8 mouse cellular contexts compared by ENCODE assay signal in the genomic region with DNA sequence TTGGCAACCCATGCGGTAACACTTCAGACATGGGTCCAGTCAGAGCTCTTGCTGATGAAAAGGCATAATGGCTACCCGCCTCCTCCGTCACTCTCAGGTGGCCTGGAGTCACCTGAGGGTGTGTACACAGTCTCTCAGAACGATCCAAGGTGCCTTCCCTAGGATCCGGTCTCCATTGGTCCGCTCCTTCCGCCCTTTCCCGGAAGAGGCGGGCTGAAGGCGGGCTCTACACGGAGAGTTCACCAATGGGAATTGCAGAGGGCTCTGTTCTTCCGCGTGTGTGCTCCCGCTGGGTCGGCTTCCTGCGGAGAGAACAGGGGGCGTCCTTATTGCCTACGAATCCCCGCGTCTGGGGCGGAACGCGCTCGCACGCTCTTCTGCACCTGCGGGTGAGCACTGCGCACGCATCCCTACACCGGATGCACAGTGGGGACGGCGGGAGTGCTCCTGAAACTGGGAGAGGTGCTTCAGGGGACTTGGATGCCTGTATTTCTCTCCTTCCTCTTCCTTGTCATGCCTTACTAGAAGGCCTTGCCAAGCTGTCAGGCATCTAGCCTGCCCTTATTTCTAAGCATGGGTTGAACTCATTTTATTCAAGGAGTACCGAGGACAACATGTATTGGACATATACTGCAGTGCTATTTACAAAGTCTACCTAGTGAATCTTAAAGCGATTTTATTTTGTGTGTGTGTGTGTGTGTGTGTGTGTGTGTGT. TPM values are rescaled to one million over a fixed set of nuclear protein-coding genes. Genes with fewer than 3 reads are reported as not detected.
DNase-seq lines count a peak whose midpoint lies in the region; ATAC-seq and TF ChIP-seq lines count a peak whose summit lies in the region.

A gene (plus strand): TSS at position 268 of the 715 bp plus-strand sequence.

- H3K27ac ChIP-seq in forebrain, embryonic 10.5 days = peak within 1 kb of the TSS; percentile 87
- H3K27ac ChIP-seq in heart, embryonic 15.5 days = peak within 1 kb of the TSS; percentile 85
- peak within 1 kb of the TSS; percentile 81 for H3K27ac ChIP-seq in liver, embryonic 14.5 days
- H3K27ac ChIP-seq in neural tube, embryonic 11.5 days (ENCODE audit: low read depth, low read length) = peak within 1 kb of the TSS; percentile 60; the same call in 1 of the 2 replicates
- H3K27ac ChIP-seq in stomach, postnatal 0 days (replicated peaks) = peak within 1 kb of the TSS; percentile 91

- peak within 1 kb of the TSS; percentile 78 for H3K9ac ChIP-seq in heart, embryonic 15.5 days
- H3K9ac ChIP-seq in liver, embryonic 14.5 days (replicated peaks) = peak within 1 kb of the TSS; percentile 78
- peak within 1 kb of the TSS; percentile 79 for H3K9ac ChIP-seq in neural tube, embryonic 11.5 days (ENCODE audit: low read length)
- peak within 1 kb of the TSS; percentile 80 for H3K9ac ChIP-seq in stomach, postnatal 0 days (ENCODE audit: low read length)

- 0 out of 2 replicates have a peak, but pooled peaks have one; percentile 38 for TF ChIP-seq CTCF in liver, embryonic 14.5 days (IDR thresholded peaks at IDR 0.05; ENCODE audit: low read depth)
- TF ChIP-seq CTCF in stomach, postnatal 0 days (IDR thresholded peaks at IDR 0.05; ENCODE audit: low read depth) = peak; percentile 41

- peaks cover 18% of the 10 kb centered on the region for H3K36me3 ChIP-seq in forebrain, embryonic 10.5 days (replicated peaks)
- H3K36me3 ChIP-seq in heart, embryonic 15.5 days = peaks cover 20% of the 10 kb centered on the region
- H3K36me3 ChIP-seq in liver, embryonic 14.5 days (replicated peaks; ENCODE audit: control insufficient read depth, insufficient read depth, low read depth) = peaks cover 5% of the 10 kb centered on the region; the same call in 1 of the 2 replicates
- no peaks in the 10 kb centered on the region for H3K36me3 ChIP-seq in neural tube, embryonic 11.5 days (ENCODE audit: control insufficient read depth, insufficient read depth, low read length)
- H3K36me3 ChIP-seq in stomach, postnatal 0 days (ENCODE audit: control insufficient read depth, insufficient read depth, low read length) = peaks cover 7% of the 10 kb centered on the region

- H3K27me3 ChIP-seq in forebrain, embryonic 10.5 days (ENCODE audit: poor library complexity, severe bottlenecking) = no peaks in the 10 kb centered on the region
- no peaks in the 10 kb centered on the region for H3K27me3 ChIP-seq in heart, embryonic 15.5 days
- H3K27me3 ChIP-seq in liver, embryonic 14.5 days (ENCODE audit: control insufficient read depth, insufficient read depth, low read length) = no peaks in the 10 kb centered on the region
- no peaks in the 10 kb centered on the region for H3K27me3 ChIP-seq in neural tube, embryonic 11.5 days (ENCODE audit: control insufficient read depth, insufficient read depth, low read length)
- H3K27me3 ChIP-seq in stomach, postnatal 0 days (ENCODE audit: control insufficient read depth, insufficient read depth, low read length) = no peaks in the 10 kb centered on the region

- peak within 1 kb of the TSS; percentile 58 for H3K4me2 ChIP-seq in heart, embryonic 15.5 days
- peak within 1 kb of the TSS; percentile 88 for H3K4me2 ChIP-seq in liver, embryonic 14.5 days (ENCODE audit: low read depth)
- peak within 1 kb of the TSS; percentile 70 for H3K4me2 ChIP-seq in neural tube, embryonic 11.5 days (ENCODE audit: low read depth)
- H3K4me2 ChIP-seq in stomach, postnatal 0 days (replicated peaks; ENCODE audit: low read depth) = peak within 1 kb of the TSS; percentile 65

- H3K4me1 ChIP-seq in forebrain, embryonic 10.5 days = peaks cover 14% of the 10 kb centered on the region
- H3K4me1 ChIP-seq in heart, embryonic 15.5 days (replicated peaks) = peaks cover 8% of the 10 kb centered on the region; the same call in 1 of the 2 replicates
- H3K4me1 ChIP-seq in liver, embryonic 14.5 days (replicated peaks; ENCODE audit: control insufficient read depth in 2 of 2, insufficient read depth in 2 of 2, low read length in 1 of 2) = peaks cover 7 to 12% of the 10 kb centered on the region in 2 experiments; a peak in 3 of 4 replicates
- peaks cover 5% of the 10 kb centered on the region; the same call in 1 of the 2 replicates for H3K4me1 ChIP-seq in neural tube, embryonic 11.5 days (ENCODE audit: control insufficient read depth, insufficient read depth, low read length)
- peaks cover 3% of the 10 kb centered on the region; the same call in 1 of the 2 replicates for H3K4me1 ChIP-seq in stomach, postnatal 0 days (replicated peaks; ENCODE audit: control insufficient read depth, insufficient read depth)

- ATAC-seq in heart, embryonic 15.5 days (replicated peaks; ENCODE audit: insufficient number of reproducible peaks, insufficient read depth, low FRiP score, low read depth) = peak; percentile 99
- ATAC-seq in liver, embryonic 14.5 days (ENCODE audit: insufficient read depth) = peak; percentile 99
- peak; percentile 97 for ATAC-seq in neural tube, embryonic 11.5 days (ENCODE audit: insufficient read depth, low FRiP score, low TSS enrichment)
- peak; percentile 99 for ATAC-seq in stomach, postnatal 0 days (ENCODE audit: low FRiP score, low TSS enrichment)

- H3K9me3 ChIP-seq in forebrain, embryonic 10.5 days = no peaks in the 10 kb centered on the region
- no peaks in the 10 kb centered on the region for H3K9me3 ChIP-seq in heart, embryonic 15.5 days (replicated peaks)
- no peaks in the 10 kb centered on the region for H3K9me3 ChIP-seq in liver, embryonic 14.5 days (ENCODE audit: control insufficient read depth, low read length)
- H3K9me3 ChIP-seq in neural tube, embryonic 11.5 days (ENCODE audit: control insufficient read depth, low read length) = no peaks in the 10 kb centered on the region
- H3K9me3 ChIP-seq in stomach, postnatal 0 days (ENCODE audit: control insufficient read depth, low read length) = no peaks in the 10 kb centered on the region

- DNase-seq in CD8-positive naive resting alpha-beta T cell, adult 2 months (ENCODE audit: low read depth in 2 of 2, low spot score in 2 of 2) = peak; percentile 76 to 80
- peak; percentile 92 for DNase-seq in c-Kit-positive CD71-negative TER-119-negative erythroid progenitor cells, embryonic 14.5 days (ENCODE audit: low read depth)
- DNase-seq in forebrain, embryonic 10.5 days (ENCODE audit: extremely low spot score, low spot score) = peak; percentile 92
- DNase-seq in kidney, postnatal 25 days = peak; percentile 87 to 95
- DNase-seq in liver, embryonic 14.5 days (ENCODE audit: low read depth in 3 of 3, low spot score in 3 of 3) = peak; percentile 88 to 96 (median 89)
- DNase-seq in neural tube, embryonic 11.5 days (ENCODE audit: low spot score) = peak; percentile 92
- peak; percentile 97 for DNase-seq in stomach, postnatal 0 days (ENCODE audit: low spot score)

- H3K4me3 ChIP-seq in forebrain, embryonic 10.5 days = peak within 1 kb of the TSS; percentile 71
- H3K4me3 ChIP-seq in heart, embryonic 15.5 days = peak within 1 kb of the TSS; percentile 70
- H3K4me3 ChIP-seq in liver, embryonic 14.5 days (ENCODE audit: insufficient read depth in 1 of 2, low read depth in 2 of 2, low read length in 2 of 2) = peak within 1 kb of the TSS; percentile 71 to 81
- peak within 1 kb of the TSS; percentile 66 for H3K4me3 ChIP-seq in neural tube, embryonic 11.5 days (ENCODE audit: low read depth, low read length)
- H3K4me3 ChIP-seq in stomach, postnatal 0 days (ENCODE audit: low read depth, low read length) = peak within 1 kb of the TSS; percentile 70

- WGBS in forebrain, embryonic 10.5 days = under 1% methylated on average over 33 of the region's 33 CpGs
- under 1% methylated on average over 33 of the region's 33 CpGs for WGBS in heart, embryonic 15.5 days
- WGBS in liver, embryonic 14.5 days (ENCODE audit: insufficient replicate concordance) = under 1% methylated on average over 33 of the region's 33 CpGs
- under 1% methylated on average over 33 of the region's 33 CpGs for WGBS in neural tube, embryonic 11.5 days
- WGBS in stomach, postnatal 0 days = under 1% methylated on average over 33 of the region's 33 CpGs

- TF ChIP-seq EP300 in liver, embryonic 14.5 days (IDR thresholded peaks at IDR 0.05; ENCODE audit: low read depth) = no peak
- no peak for TF ChIP-seq EP300 in stomach, postnatal 0 days (optimal IDR thresholded peaks at IDR 0.05)

RNA-seq across cellular contexts. Expression of the gene that starts here (rescaled TPM):
- polyA plus RNA-seq in forebrain, embryonic 10.5 days (2016; fragmentation: Nextera tagmentation; extraction: Ambion mirVana) = 20.4 and 20.6 TPM in 2 replicates
- polyA plus RNA-seq in heart, embryonic 15.5 days (2015; fragmentation: Nextera tagmentation; extraction: Ambion mirVana) = 20.3 and 21.1 TPM in 2 replicates
- 6.0 and 9.4 TPM in 2 replicates for polyA plus RNA-seq in liver, embryonic 14.5 days (2012; rRNA removed)
- polyA plus RNA-seq in liver, embryonic 14.5 days (2014; fragmentation: Nextera tagmentation; extraction: Ambion mirVana) = 13.9 and 14.7 TPM in 2 replicates
- 18.9 and 20.0 TPM in 2 replicates for polyA plus RNA-seq in neural tube, embryonic 11.5 days (2014; fragmentation: Nextera tagmentation; extraction: Ambion mirVana)
- polyA plus RNA-seq in stomach, postnatal 0 days (2015; fragmentation: Nextera tagmentation; extraction: Ambion mirVana) = 25.2 and 27.2 TPM in 2 replicates

Comparison
In these comparisons a context has a peak if more than half of its experiments do, and no peak if none do; other contexts are left out.
1. Peak in every context shown above with its lines: DNase-seq, ATAC-seq, H3K4me3 ChIP-seq and H3K27ac ChIP-seq.